Mouse (Mus musculus) limb, embryonic 13.5 days (tissue): ENCODE data around the gene E330034G19Rik. TPM values are rescaled to one million over a fixed set of nuclear protein-coding genes. Genes with fewer than 3 reads are reported as not detected.

ENCODE experiments used
- polyA plus RNA-seq: library from polyadenylated mRNA; unstranded; fragments of >200 nt; fragmentation: Nextera tagmentation; extraction: Ambion mirVana; gene quantifications from 2 replicates; pipeline ENCODE4 v1.2.1, GENCODE M21; 2015

The E330034G19Rik gene
- polyA plus RNA-seq, 1 experiment from 2014 or later, result 0.10 TPM

Other genes with a start within 250 kb of the E330034G19Rik start
- gene Dlg5, start 47.3 kb upstream of the E330034G19Rik start, polyA plus RNA-seq, result 30.2 and 31.5 TPM in 2 replicates
- gene Polr3a, start 193.8 kb downstream of the E330034G19Rik start, polyA plus RNA-seq, result 20.1 TPM in 2 replicates
- 927 and 945 TPM in 2 replicates for gene Rps24, start 193.9 kb downstream of the E330034G19Rik start, polyA plus RNA-seq